Mouse (Mus musculus) skeletal muscle tissue, adult 2 months (tissue): ENCODE data around the gene Efcab1.

Experiments
- DNase-seq: peaks from one replicate; pipeline ENCODE4 v3.0.0-alpha.2; 2012; ENCODE audit warnings: low read depth, low spot score

Gene Efcab1

GRCm38 (mm10) chr16:15014724-15015123, 108.3 kb downstream of the Efcab1 start:
- DNase-seq = no peak
